Mouse (Mus musculus) neural tube, embryonic 14.5 days (tissue): ENCODE data around the gene Cldn10. TPM values are rescaled to one million over a fixed set of nuclear protein-coding genes. Genes with fewer than 3 reads are reported as not detected.

Experiments used
- ATAC-seq: fragments of 200-750 bp; cut with Nextera tagmentation; 2 replicates; pipeline ENCODE4 v1.8.0; 2017; ENCODE audit warnings: low read depth, mild to moderate bottlenecking, moderate TSS enrichment, moderate library complexity
- H3K27ac ChIP-seq: fragments of 300-500 bp; sonication (generic); 2 replicates; pipeline ENCODE4 v1.5.1; 2014; ENCODE audit warnings: low read depth, mild to moderate bottlenecking, control low read depth, low read length, moderate library complexity, mixed read lengths
- H3K27me3 ChIP-seq: fragments of 300-500 bp; sonication (generic); 2 replicates; pipeline ENCODE4 v1.6.1; 2014; ENCODE audit warnings: low read length; ENCODE audit not compliant: control insufficient read depth, insufficient read depth
- H3K36me3 ChIP-seq: fragments of 300-500 bp; sonication (generic); 2 replicates; pipeline ENCODE4 v1.6.1; 2014; ENCODE audit warnings: low read length, mixed read lengths; ENCODE audit not compliant: control insufficient read depth, insufficient read depth
- H3K4me1 ChIP-seq: fragments of 300-500 bp; sonication (generic); 2 replicates; pipeline ENCODE4 v1.6.1; 2014; ENCODE audit warnings: low read length; ENCODE audit not compliant: control insufficient read depth, insufficient read depth
- H3K4me2 ChIP-seq: fragments of 300-500 bp; sonication (generic); 2 replicates; pipeline ENCODE4 v1.6.1; 2014; ENCODE audit warnings: mild to moderate bottlenecking, low read depth, low read length, control low read depth
- H3K4me3 ChIP-seq: fragments of 300-500 bp; sonication (generic); 2 replicates; pipeline ENCODE4 v1.5.1; 2014; ENCODE audit warnings: low read depth, low read length, control low read depth, mixed read lengths
- H3K9ac ChIP-seq: fragments of 300-500 bp; sonication (generic); replicated peaks from 2 replicates; pipeline ENCODE4 v1.6.1; 2014; ENCODE audit warnings: low read depth, mild to moderate bottlenecking, control low read depth, low read length, mixed read lengths
- H3K9me3 ChIP-seq: fragments of 300-500 bp; sonication (generic); 2 replicates; pipeline ENCODE4 v1.6.1; 2016; ENCODE audit warnings: low read length; ENCODE audit not compliant: control insufficient read depth
- WGBS: fragments of 180-500 bp; shearing (Covaris S2); extraction: QIAGEN DNeasy Blood & Tissue Kit; methylation state at CpG from one replicate; pipeline ENCODE4 v1.1.7; 2014; 5-methylcytosine and 5-hydroxymethylcytosine counted together
- polyA plus RNA-seq: library from polyadenylated mRNA; unstranded; fragments of >200 nt; fragmentation: Nextera tagmentation; extraction: Ambion mirVana; gene quantifications from 2 replicates; pipeline ENCODE4 v1.2.1, GENCODE M21; 2014

Cldn10 gene
- polyA plus RNA-seq, 1 experiment from 2014 or later = 1.7 TPM

DNA sequence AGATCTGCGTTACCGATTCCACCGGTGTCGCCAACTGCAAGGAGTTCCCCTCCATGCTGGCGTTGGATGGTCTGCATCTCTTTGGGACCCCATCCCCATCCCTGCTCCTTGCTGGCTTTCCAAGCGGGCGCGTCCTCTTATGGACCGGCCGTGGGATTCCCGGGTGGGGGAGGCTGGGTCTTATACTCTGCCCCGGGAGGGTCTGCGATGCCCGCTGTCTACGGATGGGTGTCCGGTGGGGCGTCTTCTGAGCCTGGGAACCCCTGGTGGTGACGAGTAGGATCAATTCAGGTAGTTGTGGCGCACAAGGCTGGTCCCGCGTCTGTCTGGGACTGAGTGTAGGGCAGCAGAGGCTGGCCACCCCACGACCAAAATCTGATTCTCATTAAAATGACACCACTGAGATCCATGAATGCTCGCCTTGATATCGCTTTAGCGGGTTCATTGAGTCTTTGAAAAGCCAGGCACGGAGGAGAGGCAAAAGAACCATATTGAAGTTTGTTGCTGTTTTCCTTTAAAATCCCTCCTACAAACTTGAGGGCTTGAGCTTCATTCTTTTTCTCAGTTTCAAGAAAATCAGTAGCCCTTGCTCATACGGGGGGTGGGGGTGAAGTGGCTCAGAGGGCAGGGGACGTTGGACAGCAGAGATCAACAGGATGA, 67.6 kb downstream of the Cldn10 start:
- Histone ChIP-seq H3K9me3 (no peaks in the 10 kb centered on the region), H3K4me1 (0 out of 2 replicates have a peak, but pooled peaks cover 7% of the 10 kb centered on the region), H3K9ac (peak overlapping the region; percentile 34; the same call in 1 of the 2 replicates), H3K36me3 (no peaks in the 10 kb centered on the region), H3K4me2 (peak overlapping the region; percentile 91), H3K27me3 (peaks cover 4% of the 10 kb centered on the region; the same call in 1 of the 2 replicates), H3K27ac (no peak overlapping the region), H3K4me3 (peak overlapping the region; percentile 41)
- WGBS = 1% methylated on average over 28 of the region's 28 CpGs
- ATAC-seq = peak; percentile 62; the same call in 1 of the 2 replicates

DNA sequence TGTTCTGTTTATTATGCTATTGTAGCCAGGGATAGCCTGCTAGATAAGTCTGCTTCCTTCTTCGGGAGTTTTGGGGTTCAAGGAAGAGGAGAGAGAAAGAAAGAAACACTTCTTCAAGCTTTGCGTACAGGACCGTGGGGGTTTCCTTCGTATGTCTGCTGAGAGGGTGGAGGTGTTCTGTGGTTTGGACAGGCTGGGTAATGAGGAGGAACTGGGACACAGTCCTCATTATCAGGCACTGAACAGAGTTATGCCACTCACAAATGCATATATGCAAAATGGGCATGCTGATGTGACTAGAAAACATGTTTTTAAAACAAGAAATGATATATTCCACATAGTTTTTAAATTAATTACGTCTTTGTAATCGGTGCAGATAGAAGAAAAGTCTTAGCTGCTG, 68.9 kb downstream of the Cldn10 start:
- H3K27ac ChIP-seq = no peak overlapping the region
- no peaks in the 10 kb centered on the region for H3K9me3 ChIP-seq
- 85% methylated on average over 6 of the region's 6 CpGs for whole genome bisulfite sequencing
- H3K36me3 ChIP-seq = no peaks in the 10 kb centered on the region
- H3K27me3 ChIP-seq = peaks cover 4% of the 10 kb centered on the region; the same call in 1 of the 2 replicates
- 0 out of 2 replicates have a peak, but pooled peaks cover 7% of the 10 kb centered on the region for H3K4me1 ChIP-seq
- H3K4me2 ChIP-seq = no peak overlapping the region
- H3K9ac ChIP-seq = no peak overlapping the region
- ATAC-seq = no peak
- H3K4me3 ChIP-seq = no peak overlapping the region

DNA sequence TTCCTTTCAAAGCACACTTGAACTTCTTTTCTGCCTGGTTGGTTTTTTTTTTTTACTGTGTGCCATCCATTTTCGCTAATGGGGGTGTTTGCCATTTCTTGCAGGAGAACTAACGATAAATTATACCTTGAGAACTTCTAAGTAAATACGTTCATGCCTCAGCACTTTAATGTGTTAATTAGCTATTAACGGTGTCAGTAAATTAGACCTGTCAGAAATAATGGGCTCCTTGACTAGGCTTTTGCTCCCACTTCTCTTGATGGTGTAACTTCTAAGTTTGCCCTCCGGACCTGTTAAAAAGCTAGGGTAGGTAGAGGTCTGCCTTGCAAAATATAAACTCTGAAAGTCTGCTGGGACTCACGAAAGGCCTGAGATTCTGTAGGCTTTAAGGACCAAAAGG, 70.6 kb downstream of the Cldn10 start:
- no peaks in the 10 kb centered on the region for H3K36me3 ChIP-seq
- peaks cover 4% of the 10 kb centered on the region; the same call in 1 of the 2 replicates for H3K27me3 ChIP-seq
- ATAC-seq = no peak
- H3K9ac ChIP-seq = no peak overlapping the region
- H3K4me2 ChIP-seq = no peak overlapping the region
- no peaks in the 10 kb centered on the region for H3K9me3 ChIP-seq
- 40% methylated on average over 6 of the region's 6 CpGs for WGBS
- no peak overlapping the region for H3K4me3 ChIP-seq
- H3K27ac ChIP-seq = no peak overlapping the region
- H3K4me1 ChIP-seq = 0 out of 2 replicates have a peak, but pooled peaks cover 7% of the 10 kb centered on the region

DNA sequence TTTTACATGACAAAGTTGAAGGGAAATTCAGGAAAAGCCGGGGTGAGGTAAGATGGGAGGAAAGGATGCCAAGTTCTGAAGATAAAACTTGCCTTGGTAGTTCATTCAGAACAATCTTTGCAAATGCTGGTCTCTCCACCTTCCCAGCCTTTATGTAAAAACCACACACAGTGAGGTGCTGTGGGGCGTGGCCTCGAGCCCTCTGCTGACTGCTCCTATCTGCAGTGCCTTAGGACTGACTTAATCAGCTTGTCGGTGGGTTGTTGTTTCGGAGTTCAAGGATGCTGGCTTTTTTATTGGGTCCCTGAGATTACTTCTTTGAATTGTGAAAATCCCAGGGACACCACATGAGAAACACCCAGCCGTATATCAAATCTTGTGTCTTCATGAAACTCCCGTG, 74.5 kb downstream of the Cldn10 start:
- no peaks in the 10 kb centered on the region for H3K4me1 ChIP-seq
- H3K4me3 ChIP-seq = no peak overlapping the region
- H3K27me3 ChIP-seq = no peaks in the 10 kb centered on the region
- no peaks in the 10 kb centered on the region for H3K9me3 ChIP-seq
- H3K36me3 ChIP-seq = no peaks in the 10 kb centered on the region
- no peak for ATAC-seq
- no peak overlapping the region for H3K9ac ChIP-seq
- no peak overlapping the region for H3K4me2 ChIP-seq
- no peak overlapping the region for H3K27ac ChIP-seq
- WGBS = 62% methylated on average over 7 of the region's 7 CpGs

DNA sequence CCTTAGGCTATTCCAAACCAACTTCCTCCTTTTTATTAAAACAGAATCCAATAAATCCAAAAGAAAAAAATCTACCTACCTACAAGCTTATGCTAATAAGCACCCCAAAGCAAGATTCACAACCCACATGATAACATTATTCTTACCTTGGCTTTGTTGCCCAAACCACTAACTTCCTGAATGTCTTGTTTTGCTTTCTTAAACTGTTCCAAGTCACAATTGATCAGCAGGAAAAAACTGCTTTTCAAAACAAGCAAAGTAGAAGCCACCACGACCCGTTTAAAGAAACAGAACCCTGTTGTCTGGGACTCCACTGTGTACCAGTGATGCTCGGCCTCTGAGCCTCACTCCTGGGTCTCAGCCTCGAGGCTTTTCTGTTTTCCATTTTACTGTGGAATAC, 77.2 kb downstream of the Cldn10 start:
- H3K27ac ChIP-seq = no peak overlapping the region
- no peak overlapping the region for H3K4me2 ChIP-seq
- H3K9me3 ChIP-seq = no peaks in the 10 kb centered on the region
- 68% methylated on average over 4 of the region's 4 CpGs for WGBS
- no peaks in the 10 kb centered on the region for H3K36me3 ChIP-seq
- H3K9ac ChIP-seq = no peak overlapping the region
- no peak for ATAC-seq
- H3K4me3 ChIP-seq = no peak overlapping the region
- H3K27me3 ChIP-seq = no peaks in the 10 kb centered on the region
- no peaks in the 10 kb centered on the region for H3K4me1 ChIP-seq

DNA sequence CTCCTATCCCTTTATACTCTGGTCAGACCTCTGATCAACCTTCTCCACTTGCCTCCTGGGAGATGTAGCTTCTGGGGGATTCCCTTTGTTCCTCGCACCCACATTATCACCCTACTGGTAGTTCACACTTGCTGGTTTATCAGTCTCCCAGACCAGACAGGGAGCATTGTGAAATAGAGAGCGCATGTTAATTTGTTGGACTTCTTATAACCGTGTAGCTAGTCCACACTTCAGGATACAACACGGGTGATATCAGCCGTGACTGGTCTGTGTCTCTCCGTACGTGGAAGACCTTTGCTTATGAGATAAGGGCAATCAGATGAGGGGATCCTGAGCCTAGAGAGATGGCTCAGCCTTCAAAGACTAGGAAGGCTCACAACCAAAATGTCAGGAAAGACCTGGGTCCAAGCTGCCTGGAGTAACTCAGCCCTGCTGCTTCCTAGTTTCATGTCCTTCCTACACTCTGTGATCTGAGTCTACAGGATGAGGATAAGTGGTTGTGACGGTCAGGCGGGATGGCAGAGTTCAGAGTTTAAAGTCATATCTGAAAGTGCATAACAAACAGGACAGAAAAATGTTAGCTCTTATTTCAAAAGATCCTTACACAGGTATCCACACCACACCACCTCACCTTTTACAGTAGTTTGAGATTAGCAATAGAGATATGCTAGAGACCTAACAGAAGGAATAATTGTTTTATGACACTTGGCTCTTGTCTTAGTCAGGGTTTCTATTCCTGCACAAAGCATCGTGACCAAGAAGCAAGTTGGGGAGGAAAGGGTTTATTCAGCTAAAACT, 78.5 kb downstream of the Cldn10 start:
- H3K27ac ChIP-seq = no peak overlapping the region
- H3K27me3 ChIP-seq = no peaks in the 10 kb centered on the region
- no peak overlapping the region for H3K4me2 ChIP-seq
- ATAC-seq = no peak
- no peaks in the 10 kb centered on the region for H3K9me3 ChIP-seq
- H3K4me3 ChIP-seq = no peak overlapping the region
- WGBS = 88% methylated on average over 10 of the region's 10 CpGs
- no peaks in the 10 kb centered on the region for H3K4me1 ChIP-seq
- H3K36me3 ChIP-seq = no peaks in the 10 kb centered on the region
- H3K9ac ChIP-seq = no peak overlapping the region

DNA sequence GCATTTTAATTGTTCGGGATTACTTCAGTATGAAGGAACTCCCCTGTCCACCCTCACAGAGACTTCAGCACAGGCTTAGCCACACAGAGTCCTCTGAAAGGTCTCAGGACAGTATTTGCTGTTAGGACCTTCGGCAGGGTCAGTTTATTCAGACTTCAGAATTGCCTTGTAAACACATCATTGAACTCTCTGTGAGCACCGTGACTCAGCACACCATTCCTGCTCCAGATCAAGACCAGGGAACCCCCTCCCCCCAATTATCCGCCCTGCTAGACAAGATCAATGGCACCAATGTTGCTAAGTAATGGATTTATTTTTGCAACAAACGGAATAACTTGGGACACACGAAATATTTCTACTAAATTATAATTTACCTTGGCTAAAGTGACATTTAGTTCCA, 79.7 kb downstream of the Cldn10 start:
- Histone ChIP-seq H3K27me3 (no peaks in the 10 kb centered on the region), H3K36me3 (no peaks in the 10 kb centered on the region), H3K9me3 (no peaks in the 10 kb centered on the region), H3K27ac (no peak overlapping the region), H3K4me2 (no peak overlapping the region), H3K4me1 (no peaks in the 10 kb centered on the region), H3K9ac (no peak overlapping the region), H3K4me3 (no peak overlapping the region)
- no peak for ATAC-seq
- WGBS = 59% methylated on average over 6 of the region's 6 CpGs

DNA sequence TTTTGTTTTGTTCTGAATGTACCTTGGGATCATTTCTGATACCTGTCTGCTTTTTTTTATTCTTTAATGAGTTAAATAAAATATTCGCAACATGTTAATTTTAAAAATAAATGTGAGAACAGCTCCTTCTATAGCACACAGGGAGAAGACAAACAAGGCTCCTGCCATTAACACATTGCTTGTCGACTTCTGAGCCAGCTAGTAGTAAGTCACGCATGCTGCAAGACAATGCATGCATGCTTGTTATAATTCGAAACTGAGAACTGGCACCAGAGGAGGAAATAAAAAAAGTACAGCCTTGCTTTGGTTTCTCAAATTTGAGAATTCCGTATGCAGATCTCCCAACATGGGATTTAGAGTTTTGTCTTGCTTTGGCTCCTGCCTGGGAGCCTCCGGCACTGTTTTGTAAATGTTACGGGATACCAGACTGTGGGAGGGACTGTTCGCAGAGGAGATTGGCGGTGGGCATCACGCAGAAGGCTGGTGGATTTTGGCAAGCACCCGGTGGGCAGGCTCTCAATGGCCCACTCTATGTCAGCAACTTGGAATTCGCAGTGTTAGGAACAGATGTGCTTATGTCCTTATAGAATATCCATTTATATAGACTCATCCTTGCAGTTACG, 80.5 kb downstream of the Cldn10 start:
- Histone ChIP-seq H3K36me3 (no peaks in the 10 kb centered on the region), H3K4me3 (no peak overlapping the region), H3K27me3 (no peaks in the 10 kb centered on the region), H3K4me2 (no peak overlapping the region), H3K27ac (no peak overlapping the region), H3K4me1 (no peaks in the 10 kb centered on the region), H3K9ac (no peak overlapping the region), H3K9me3 (no peaks in the 10 kb centered on the region)
- 72% methylated on average over 13 of the region's 13 CpGs for WGBS
- ATAC-seq = no peak

DNA sequence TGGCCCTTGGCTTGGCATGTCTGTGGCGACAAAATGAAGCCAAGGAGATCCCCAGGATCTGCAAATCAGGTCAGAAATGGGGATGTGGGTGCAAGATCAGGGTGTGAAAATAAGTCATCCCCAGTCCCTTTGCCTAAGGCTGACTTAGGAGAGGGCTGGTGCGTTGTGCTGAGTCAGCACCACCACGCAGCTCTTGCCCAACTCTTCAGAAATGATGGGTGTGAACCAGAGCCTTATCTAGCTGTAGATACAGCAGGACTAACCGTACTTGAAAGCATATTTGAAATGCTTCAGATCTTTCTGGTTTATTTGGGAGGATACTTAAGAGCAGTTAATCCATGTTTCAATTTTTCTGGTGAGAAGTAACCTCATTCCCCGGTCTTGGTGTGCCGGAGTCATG, 82.0 kb downstream of the Cldn10 start:
- Histone ChIP-seq H3K27ac (no peak overlapping the region), H3K9me3 (no peaks in the 10 kb centered on the region), H3K27me3 (no peaks in the 10 kb centered on the region), H3K4me1 (no peaks in the 10 kb centered on the region), H3K9ac (no peak overlapping the region), H3K36me3 (peaks cover 9% of the 10 kb centered on the region; the same call in 1 of the 2 replicates), H3K4me3 (no peak overlapping the region), H3K4me2 (no peak overlapping the region)
- WGBS = 93% methylated on average over 6 of the region's 6 CpGs
- no peak for ATAC-seq
